Mouse (Mus musculus) stomach, postnatal 0 days (tissue): ENCODE data around the gene Ambra1. TPM values are rescaled to one million over a fixed set of nuclear protein-coding genes. Genes with fewer than 3 reads are reported as not detected.

Experiments used
- ATAC-seq: fragments of 200-750 bp; cut with Nextera tagmentation; 2 replicates; pipeline ENCODE4 v1.8.0; 2017; ENCODE audit not compliant: low FRiP score, low TSS enrichment
- DNase-seq: peaks from one replicate; pipeline ENCODE4 v3.0.0-alpha.2; 2016; ENCODE audit warnings: low spot score
- H3K27ac ChIP-seq: fragments of 300-500 bp; sonication (generic); replicated peaks from 2 replicates; pipeline ENCODE4 v1.5.1; 2014; ENCODE audit warnings: mild to moderate bottlenecking, control low read depth
- H3K27me3 ChIP-seq: fragments of 300-500 bp; sonication (generic); 2 replicates; pipeline ENCODE4 v1.6.1; 2014; ENCODE audit warnings: low read length; ENCODE audit not compliant: control insufficient read depth, insufficient read depth
- H3K36me3 ChIP-seq: fragments of 300-500 bp; sonication (generic); 2 replicates; pipeline ENCODE4 v1.6.1; 2014; ENCODE audit warnings: low read length, mixed read lengths; ENCODE audit not compliant: control insufficient read depth, insufficient read depth
- H3K4me1 ChIP-seq: fragments of 300-500 bp; sonication (generic); replicated peaks from 2 replicates; pipeline ENCODE4 v1.6.1; 2014; ENCODE audit warnings: antibody characterized with exemption; ENCODE audit not compliant: control insufficient read depth, insufficient read depth
- H3K4me2 ChIP-seq: fragments of 300-500 bp; sonication (generic); replicated peaks from 2 replicates; pipeline ENCODE4 v1.6.1; 2014; ENCODE audit warnings: low read depth, mild to moderate bottlenecking, control low read depth, moderate library complexity
- H3K4me3 ChIP-seq: fragments of 300-500 bp; sonication (generic); 2 replicates; pipeline ENCODE4 v1.5.1; 2014; ENCODE audit warnings: low read depth, low read length, control low read depth
- H3K9ac ChIP-seq: fragments of 300-500 bp; sonication (generic); 2 replicates; pipeline ENCODE4 v1.6.1; 2014; ENCODE audit warnings: mild to moderate bottlenecking, low read length, control low read depth, mixed read lengths
- H3K9me3 ChIP-seq: fragments of 300-500 bp; sonication (generic); 2 replicates; pipeline ENCODE4 v1.6.1; 2016; ENCODE audit warnings: low read length; ENCODE audit not compliant: control insufficient read depth
- CTCF ChIP-seq: IDR thresholded peaks from 2 replicates; pipeline ENCODE4 v1.5.1; 2016; ENCODE audit warnings: antibody characterized with exemption, low read depth, mild to moderate bottlenecking, moderate library complexity
- EP300 ChIP-seq: optimal IDR thresholded peaks from 2 replicates; pipeline ENCODE3; 2016; ENCODE audit warnings: antibody characterized with exemption
- WGBS: fragments of 180-500 bp; shearing (Covaris S2); extraction: QIAGEN DNeasy Blood & Tissue Kit; methylation state at CpG from one replicate; pipeline ENCODE4 v1.1.7; 2014; 5-methylcytosine and 5-hydroxymethylcytosine counted together
- polyA plus RNA-seq: library from polyadenylated mRNA; unstranded; fragments of >200 nt; fragmentation: Nextera tagmentation; extraction: Ambion mirVana; gene quantifications from 2 replicates; pipeline ENCODE4 v1.2.1, GENCODE M21; 2015

The Ambra1 gene
- polyA plus RNA-seq, 1 experiment from 2014 or later = 5.7 TPM

DNA sequence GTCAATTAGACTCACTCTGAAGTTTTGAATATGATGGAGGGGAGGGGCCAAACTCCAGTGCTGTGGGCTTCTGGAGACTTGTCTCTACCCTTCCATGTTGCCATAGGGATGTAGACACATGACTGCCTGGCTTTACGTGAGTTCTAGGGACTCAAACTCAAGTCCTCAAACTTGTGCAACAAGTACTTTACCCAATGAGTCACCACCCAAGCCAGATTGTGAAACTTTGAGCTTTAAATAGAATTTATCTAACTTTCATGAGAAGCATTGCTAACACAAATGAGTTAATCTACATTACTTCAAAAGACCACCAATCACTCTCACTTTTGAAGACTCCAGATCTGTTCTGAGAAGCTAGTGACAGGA, 33.7 kb upstream of the Ambra1 start:
- H3K27ac ChIP-seq = no peak overlapping the region
- H3K9ac ChIP-seq = no peak overlapping the region
- TF ChIP-seq EP300 = no peak
- TF ChIP-seq CTCF = no peak
- 0 out of 2 replicates have a peak, but pooled peaks cover 3% of the 10 kb centered on the region for H3K36me3 ChIP-seq
- DNase-seq (no peak), ATAC-seq (peak; percentile 80)
- no peaks in the 10 kb centered on the region for H3K4me1 ChIP-seq
- WGBS = 30% methylated on average over 1 of the region's 1 CpGs
- no peak overlapping the region for H3K4me2 ChIP-seq
- H3K4me3 ChIP-seq = no peak overlapping the region
- H3K27me3 ChIP-seq = no peaks in the 10 kb centered on the region
- H3K9me3 ChIP-seq = no peaks in the 10 kb centered on the region

GRCm38 (mm10) chr2:91699225-91699624, 30.7 kb upstream of the Ambra1 start:
- H3K36me3 ChIP-seq = no peaks in the 10 kb centered on the region
- H3K27ac ChIP-seq = no peak overlapping the region
- H3K27me3 ChIP-seq = no peaks in the 10 kb centered on the region
- no peaks in the 10 kb centered on the region for H3K9me3 ChIP-seq
- 56% methylated on average over 1 of the region's 1 CpGs for WGBS
- no peak for ATAC-seq
- DNase-seq = no peak
- no peak overlapping the region for H3K4me2 ChIP-seq
- H3K9ac ChIP-seq = no peak overlapping the region
- no peaks in the 10 kb centered on the region for H3K4me1 ChIP-seq
- TF ChIP-seq CTCF = no peak
- TF ChIP-seq EP300 = no peak
- H3K4me3 ChIP-seq = no peak overlapping the region

- H3K4me1 ChIP-seq = no peaks in the 10 kb centered on the region
- H3K9me3 ChIP-seq = no peaks in the 10 kb centered on the region
- ATAC-seq (no peak), DNase-seq (no peak)
- H3K27ac ChIP-seq = no peak overlapping the region
- no peak overlapping the region for H3K4me2 ChIP-seq
- no peaks in the 10 kb centered on the region for H3K27me3 ChIP-seq
- no peak overlapping the region for H3K9ac ChIP-seq
- 97% methylated on average over 2 of the region's 2 CpGs for WGBS
- no peaks in the 10 kb centered on the region for H3K36me3 ChIP-seq
- H3K4me3 ChIP-seq = no peak overlapping the region
- TF ChIP-seq CTCF (no peak), EP300 (no peak)
Measured at GRCm38 (mm10) chr2:91701366-91701765, 28.6 kb upstream of the Ambra1 start.

DNA sequence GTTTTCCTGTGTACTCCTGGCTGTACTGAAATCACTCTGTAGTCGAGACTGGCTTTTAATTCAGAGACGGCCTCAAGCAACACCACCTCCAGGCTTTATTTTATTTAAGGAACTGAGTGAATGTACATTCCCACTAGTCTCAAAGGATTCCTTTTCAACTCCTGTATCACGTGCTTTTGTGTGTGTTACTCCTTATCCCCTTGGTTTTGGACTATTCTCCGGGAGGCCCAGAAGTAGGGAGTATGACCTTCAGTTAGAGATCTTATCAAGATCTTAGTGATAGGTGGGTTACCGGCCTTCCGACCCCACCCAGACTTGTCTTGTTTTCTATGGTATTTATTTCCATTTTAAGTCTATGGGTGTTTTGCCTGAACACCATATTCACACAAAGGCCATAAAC, 24.2 kb upstream of the Ambra1 start:
- Histone ChIP-seq H3K36me3 (no peaks in the 10 kb centered on the region), H3K4me1 (peaks cover 3% of the 10 kb centered on the region; the same call in 1 of the 2 replicates), H3K9ac (no peak overlapping the region), H3K9me3 (no peaks in the 10 kb centered on the region), H3K4me2 (no peak overlapping the region), H3K27ac (no peak overlapping the region), H3K4me3 (no peak overlapping the region), H3K27me3 (no peaks in the 10 kb centered on the region)
- DNase-seq (no peak), ATAC-seq (no peak)
- TF ChIP-seq CTCF (no peak), EP300 (no peak)
- 68% methylated on average over 6 of the region's 6 CpGs for WGBS

DNA sequence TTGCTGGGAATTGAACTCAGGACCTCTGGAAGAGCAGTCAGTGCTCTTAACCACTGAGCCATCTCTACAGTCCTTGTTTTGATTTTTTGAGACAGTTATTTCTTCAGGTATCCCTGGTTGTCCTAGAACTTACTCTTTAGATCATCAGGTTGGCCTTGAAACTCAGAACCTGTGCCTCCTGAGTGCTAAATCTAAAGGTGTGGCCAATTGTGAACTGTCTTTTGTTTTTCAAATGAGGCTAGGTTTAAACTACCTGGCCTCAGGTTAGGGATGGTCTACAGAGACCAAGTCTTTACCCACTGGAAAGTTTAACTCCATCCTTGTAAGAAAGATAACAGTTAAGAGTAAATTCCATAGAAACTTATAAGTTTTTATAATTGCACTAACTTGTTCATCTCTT, 23.5 kb upstream of the Ambra1 start:
- TF ChIP-seq EP300 (no peak), CTCF (no peak)
- ATAC-seq (no peak), DNase-seq (no peak)
- no peak overlapping the region for H3K4me2 ChIP-seq
- H3K9ac ChIP-seq = no peak overlapping the region
- no peaks in the 10 kb centered on the region for H3K9me3 ChIP-seq
- H3K36me3 ChIP-seq = no peaks in the 10 kb centered on the region
- H3K27me3 ChIP-seq = no peaks in the 10 kb centered on the region
- peaks cover 3% of the 10 kb centered on the region; the same call in 1 of the 2 replicates for H3K4me1 ChIP-seq
- no peak overlapping the region for H3K4me3 ChIP-seq
- no peak overlapping the region for H3K27ac ChIP-seq

- ATAC-seq = no peak
- no peaks in the 10 kb centered on the region for H3K27me3 ChIP-seq
- H3K4me2 ChIP-seq = no peak overlapping the region
- no peak overlapping the region for H3K9ac ChIP-seq
- H3K36me3 ChIP-seq = no peaks in the 10 kb centered on the region
- TF ChIP-seq EP300 (no peak), CTCF (no peak)
- DNase-seq = no peak
- WGBS = 91% methylated on average over 6 of the region's 6 CpGs
- peaks cover 5% of the 10 kb centered on the region; the same call in 1 of the 2 replicates for H3K4me1 ChIP-seq
- H3K4me3 ChIP-seq = no peak overlapping the region
- H3K9me3 ChIP-seq = no peaks in the 10 kb centered on the region
- no peak overlapping the region for H3K27ac ChIP-seq
Measured at GRCm38 (mm10) chr2:91708361-91708760, 21.6 kb upstream of the Ambra1 start.
